Mouse (Mus musculus): ENCODE data around the gene Ngef. TPM values are rescaled to one million over a fixed set of nuclear protein-coding genes. Genes with fewer than 3 reads are reported as not detected.

The Ngef gene
- polyA plus RNA-seq, 1 experiment from 2014 or later = 2.4 TPM

GRCm38 (mm10) chr1:87553586-87553985 lies 20.1 kb downstream of the Ngef start:
- H3K4me1 ChIP-seq = no peaks in the 10 kb centered on the region
- no peaks in the 10 kb centered on the region for H3K27me3 ChIP-seq
- no peak for ATAC-seq (ENCODE audit: insufficient number of reproducible peaks, low FRiP score, low TSS enrichment, low read depth)
- H3K27ac ChIP-seq = no peak overlapping the region
- no peak overlapping the region for H3K4me2 ChIP-seq
- H3K36me3 ChIP-seq = no peaks in the 10 kb centered on the region
- H3K9me3 ChIP-seq = no peaks in the 10 kb centered on the region
- no peak overlapping the region for H3K9ac ChIP-seq
- no peak overlapping the region for H3K4me3 ChIP-seq
- 84% methylated on average over 1 of the region's 1 CpGs for WGBS

GRCm38 (mm10) chr1:87551008-87551407 lies 22.7 kb downstream of the Ngef start:
- Histone ChIP-seq H3K4me1 (no peaks in the 10 kb centered on the region), H3K27me3 (no peaks in the 10 kb centered on the region), H3K36me3 (no peaks in the 10 kb centered on the region), H3K4me2 (no peak overlapping the region), H3K27ac (no peak overlapping the region), H3K4me3 (no peak overlapping the region), H3K9ac (no peak overlapping the region), H3K9me3 (no peaks in the 10 kb centered on the region)
- ATAC-seq (ENCODE audit: insufficient number of reproducible peaks, low FRiP score, low TSS enrichment, low read depth) = no peak
- 81% methylated on average over 3 of the region's 3 CpGs for WGBS

- WGBS = 33% methylated on average over 7 of the region's 7 CpGs
- no peak overlapping the region for H3K4me2 ChIP-seq
- no peak for ATAC-seq (ENCODE audit: insufficient number of reproducible peaks, low FRiP score, low TSS enrichment, low read depth)
- no peaks in the 10 kb centered on the region for H3K27me3 ChIP-seq
- no peak overlapping the region for H3K9ac ChIP-seq
- H3K9me3 ChIP-seq = no peaks in the 10 kb centered on the region
- no peak overlapping the region for H3K27ac ChIP-seq
- H3K36me3 ChIP-seq = no peaks in the 10 kb centered on the region
- H3K4me3 ChIP-seq = no peak overlapping the region
- no peaks in the 10 kb centered on the region for H3K4me1 ChIP-seq
These were observed 32.1 kb downstream of the Ngef start for GRCm38 (mm10) chr1:87541614-87542013.

- Histone ChIP-seq H3K4me3 (no peak overlapping the region), H3K4me1 (no peaks in the 10 kb centered on the region), H3K9ac (no peak overlapping the region), H3K36me3 (no peaks in the 10 kb centered on the region), H3K4me2 (no peak overlapping the region), H3K9me3 (no peaks in the 10 kb centered on the region), H3K27ac (no peak overlapping the region), H3K27me3 (no peaks in the 10 kb centered on the region)
- no peak for ATAC-seq (ENCODE audit: insufficient number of reproducible peaks, low FRiP score, low TSS enrichment, low read depth)
- 85% methylated on average over 1 of the region's 1 CpGs for WGBS
These were observed 36.7 kb downstream of the Ngef start for GRCm38 (mm10) chr1:87537008-87537407.

- no peaks in the 10 kb centered on the region for H3K36me3 ChIP-seq
- ATAC-seq (ENCODE audit: insufficient number of reproducible peaks, low FRiP score, low TSS enrichment, low read depth) = no peak
- no peak overlapping the region for H3K9ac ChIP-seq
- no peak overlapping the region for H3K4me2 ChIP-seq
- WGBS = 66% methylated on average over 3 of the region's 3 CpGs
- no peak overlapping the region for H3K4me3 ChIP-seq
- no peaks in the 10 kb centered on the region for H3K27me3 ChIP-seq
- no peaks in the 10 kb centered on the region for H3K4me1 ChIP-seq
- H3K9me3 ChIP-seq = no peaks in the 10 kb centered on the region
- no peak overlapping the region for H3K27ac ChIP-seq
These were observed 39.6 kb downstream of the Ngef start for GRCm38 (mm10) chr1:87534118-87534517.

- H3K27ac ChIP-seq = no peak overlapping the region
- 74% methylated on average over 4 of the region's 4 CpGs for WGBS
These were observed 41.3 kb downstream of the Ngef start for GRCm38 (mm10) chr1:87532346-87532745.

GRCm38 (mm10) chr1:87527191-87527590 lies 46.5 kb downstream of the Ngef start:
- Histone ChIP-seq H3K4me2 (no peak overlapping the region), H3K27ac (no peak overlapping the region), H3K4me3 (no peak overlapping the region), H3K27me3 (no peaks in the 10 kb centered on the region), H3K36me3 (no peaks in the 10 kb centered on the region), H3K4me1 (no peaks in the 10 kb centered on the region), H3K9me3 (no peaks in the 10 kb centered on the region), H3K9ac (no peak overlapping the region)
- ATAC-seq (ENCODE audit: insufficient number of reproducible peaks, low FRiP score, low TSS enrichment, low read depth) = no peak
- 74% methylated on average over 9 of the region's 9 CpGs for WGBS

More at GRCm38 (mm10) chr1:87532346-87532745, 41.3 kb downstream of the Ngef start:
- no peak overlapping the region for H3K9ac ChIP-seq
- ATAC-seq (ENCODE audit: insufficient number of reproducible peaks, low FRiP score, low TSS enrichment, low read depth) = no peak
- no peak overlapping the region for H3K4me3 ChIP-seq
- H3K36me3 ChIP-seq = no peaks in the 10 kb centered on the region
- H3K9me3 ChIP-seq = no peaks in the 10 kb centered on the region
- no peaks in the 10 kb centered on the region for H3K27me3 ChIP-seq
- no peaks in the 10 kb centered on the region for H3K4me1 ChIP-seq
- no peak overlapping the region for H3K4me2 ChIP-seq

- Histone ChIP-seq H3K36me3 (no peaks in the 10 kb centered on the region), H3K9me3 (no peaks in the 10 kb centered on the region), H3K9ac (no peak overlapping the region), H3K27me3 (no peaks in the 10 kb centered on the region), H3K27ac (no peak overlapping the region), H3K4me2 (no peak overlapping the region), H3K4me1 (no peaks in the 10 kb centered on the region), H3K4me3 (no peak overlapping the region)
- WGBS = 89% methylated on average over 7 of the region's 7 CpGs
- ATAC-seq (ENCODE audit: insufficient number of reproducible peaks, low FRiP score, low TSS enrichment, low read depth) = no peak
These were observed 48.6 kb downstream of the Ngef start for GRCm38 (mm10) chr1:87525041-87525440.

GRCm38 (mm10) chr1:87521523-87521922 lies 52.1 kb downstream of the Ngef start:
- WGBS = 64% methylated on average over 1 of the region's 1 CpGs
- H3K4me1 ChIP-seq = no peaks in the 10 kb centered on the region

GRCm38 (mm10) chr1:87520467-87520866 lies 53.2 kb downstream of the Ngef start:
- ATAC-seq (ENCODE audit: insufficient number of reproducible peaks, low FRiP score, low TSS enrichment, low read depth) = no peak
- Histone ChIP-seq H3K27me3 (0 out of 2 replicates have a peak, but pooled peaks cover 3% of the 10 kb centered on the region), H3K4me3 (no peak overlapping the region), H3K9me3 (no peaks in the 10 kb centered on the region), H3K9ac (no peak overlapping the region), H3K4me2 (0 out of 2 replicates have a peak overlapping the region, but pooled peaks have one; percentile 17), H3K36me3 (no peaks in the 10 kb centered on the region), H3K4me1 (no peaks in the 10 kb centered on the region), H3K27ac (no peak overlapping the region)

More at GRCm38 (mm10) chr1:87521523-87521922, 52.1 kb downstream of the Ngef start:
- no peak for ATAC-seq (ENCODE audit: insufficient number of reproducible peaks, low FRiP score, low TSS enrichment, low read depth)
- H3K9ac ChIP-seq = no peak overlapping the region
- no peak overlapping the region for H3K27ac ChIP-seq
- 0 out of 2 replicates have a peak, but pooled peaks cover 3% of the 10 kb centered on the region for H3K27me3 ChIP-seq
- H3K4me3 ChIP-seq = no peak overlapping the region
- H3K9me3 ChIP-seq = no peaks in the 10 kb centered on the region
- no peaks in the 10 kb centered on the region for H3K36me3 ChIP-seq
- no peak overlapping the region for H3K4me2 ChIP-seq

GRCm38 (mm10) chr1:87510845-87511244 lies 62.8 kb downstream of the Ngef start:
- Histone ChIP-seq H3K4me3 (peak overlapping the region; percentile 61; the same call in 1 of the 2 replicates), H3K4me1 (peaks cover 17% of the 10 kb centered on the region), H3K36me3 (no peaks in the 10 kb centered on the region), H3K9ac (no peak overlapping the region), H3K27me3 (peaks cover 55% of the 10 kb centered on the region), H3K27ac (no peak overlapping the region), H3K4me2 (peak overlapping the region; percentile 100), H3K9me3 (no peaks in the 10 kb centered on the region)
- ATAC-seq (ENCODE audit: insufficient number of reproducible peaks, low FRiP score, low TSS enrichment, low read depth) = no peak
- 17% methylated on average over 5 of the region's 5 CpGs for WGBS

GRCm38 (mm10) chr1:87510166-87510691 lies 63.4 kb downstream of the Ngef start:
- H3K9ac ChIP-seq = peak overlapping the region; percentile 26
- H3K27me3 ChIP-seq = peaks cover 59% of the 10 kb centered on the region
- H3K4me2 ChIP-seq = peak overlapping the region; percentile 100
- 0% methylated on average over 35 of the region's 61 CpGs for WGBS
- peaks cover 17% of the 10 kb centered on the region for H3K4me1 ChIP-seq
- ATAC-seq (ENCODE audit: insufficient number of reproducible peaks, low FRiP score, low TSS enrichment, low read depth) = peak; percentile 76
- H3K9me3 ChIP-seq = no peaks in the 10 kb centered on the region
- H3K4me3 ChIP-seq = peak overlapping the region; percentile 61
- no peaks in the 10 kb centered on the region for H3K36me3 ChIP-seq
- H3K27ac ChIP-seq = no peak overlapping the region
